Mouse (Mus musculus) liver, embryonic 13.5 days (tissue): ENCODE results near the gene Bglap. TPM values are rescaled to one million over a fixed set of nuclear protein-coding genes. Genes with fewer than 3 reads are reported as not detected.

Experiments used
- ATAC-seq: fragments of 200-750 bp; cut with Nextera tagmentation; 2 replicates; pipeline ENCODE4 v1.8.0; 2017; ENCODE audit warnings: low read depth, mild to moderate bottlenecking, moderate number of reproducible peaks, moderate library complexity
- DNase-seq: peaks from one replicate; pipeline ENCODE4 v3.0.0; 2022
- H3K27ac ChIP-seq: fragments of 300-500 bp; sonication (generic); 2 replicates; pipeline ENCODE4 v1.5.1; 2015; ENCODE audit warnings: moderate library complexity, mild to moderate bottlenecking, inconsistent platforms
- H3K27me3 ChIP-seq: fragments of 300-500 bp; sonication (generic); 2 replicates; pipeline ENCODE4 v1.6.1; 2015; ENCODE audit warnings: mild to moderate bottlenecking, inconsistent platforms
- H3K36me3 ChIP-seq: fragments of 300-500 bp; sonication (generic); 2 replicates; pipeline ENCODE4 v1.6.1; 2015; ENCODE audit warnings: mild to moderate bottlenecking, inconsistent platforms
- H3K4me1 ChIP-seq: fragments of 300-500 bp; sonication (generic); replicated peaks from 2 replicates; pipeline ENCODE4 v1.6.1; 2015; ENCODE audit warnings: inconsistent platforms
- H3K4me2 ChIP-seq: fragments of 300-500 bp; sonication (generic); 2 replicates; pipeline ENCODE4 v1.6.1; 2015; ENCODE audit warnings: inconsistent platforms, mild to moderate bottlenecking, moderate library complexity
- H3K4me3 ChIP-seq: fragments of 300-500 bp; sonication (generic); replicated peaks from 2 replicates; pipeline ENCODE4 v1.5.1; 2015; ENCODE audit warnings: mild to moderate bottlenecking, inconsistent platforms
- H3K9ac ChIP-seq: fragments of 300-500 bp; sonication (generic); 2 replicates; pipeline ENCODE4 v1.6.1; 2015; ENCODE audit warnings: mild to moderate bottlenecking, inconsistent platforms
- H3K9me3 ChIP-seq: fragments of 300-500 bp; sonication (generic); replicated peaks from 2 replicates; pipeline ENCODE4 v1.6.1; 2016; ENCODE audit warnings: inconsistent platforms
- WGBS: fragments of 180-500 bp; shearing (Covaris S2); methylation state at CpG from one replicate; pipeline ENCODE4 v1.1.7; 2015; ENCODE audit not compliant: insufficient replicate concordance; 5-methylcytosine and 5-hydroxymethylcytosine counted together
- polyA plus RNA-seq: library from polyadenylated mRNA; unstranded; fragments of >200 nt; fragmentation: Nextera tagmentation; extraction: Ambion mirVana; gene quantifications from 2 replicates; pipeline ENCODE4 v1.2.1, GENCODE M21; 2015

Bglap gene
- polyA plus RNA-seq, 1 experiment from 2014 or later = not detected

GRCm38 (mm10) chr3:88338316-88338715 lies 45.9 kb downstream of the Bglap start:
- WGBS = 19% methylated on average over 7 of the region's 7 CpGs
- Histone ChIP-seq H3K4me1 (peaks cover 66% of the 10 kb centered on the region), H3K9me3 (no peaks in the 10 kb centered on the region), H3K4me2 (peak overlapping the region; percentile 81), H3K4me3 (peak overlapping the region; percentile 77), H3K9ac (peak overlapping the region; percentile 90), H3K27ac (peak overlapping the region; percentile 97), H3K36me3 (peaks cover 26% of the 10 kb centered on the region), H3K27me3 (no peaks in the 10 kb centered on the region)
- DNase-seq = peak; percentile 68
- peak; percentile 66 for ATAC-seq

GRCm38 (mm10) chr3:88337367-88338020 lies 46.8 kb downstream of the Bglap start:
- Histone ChIP-seq H3K4me2 (peak overlapping the region; percentile 81), H3K4me3 (peak overlapping the region; percentile 77), H3K9ac (peak overlapping the region; percentile 90), H3K4me1 (peaks cover 68% of the 10 kb centered on the region), H3K27ac (peak overlapping the region; percentile 97), H3K9me3 (no peaks in the 10 kb centered on the region), H3K27me3 (no peaks in the 10 kb centered on the region), H3K36me3 (peaks cover 18% of the 10 kb centered on the region)
- ATAC-seq = peak; percentile 61
- 21% methylated on average over 11 of the region's 11 CpGs for WGBS
- DNase-seq = peak; percentile 63

GRCm38 (mm10) chr3:88336058-88337013 lies 47.9 kb downstream of the Bglap start, which contains the start of the genes Tmem79 and Smg5:
Tmem79 (minus strand) TSS chr3:88336148.
Smg5 (plus strand) TSS chr3:88336260.
- no peaks in the 10 kb centered on the region for H3K9me3 ChIP-seq
- no peaks in the 10 kb centered on the region for H3K27me3 ChIP-seq
- peak within 1 kb of the TSS; percentile 97 for H3K27ac ChIP-seq
- H3K4me1 ChIP-seq = peaks cover 63% of the 10 kb centered on the region
- ATAC-seq (peak; percentile 84), DNase-seq (peak; percentile 96)
- WGBS = 2% methylated on average over 52 of the region's 66 CpGs
- H3K4me2 ChIP-seq = peak within 1 kb of the TSS; percentile 81
- peaks cover 6% of the 10 kb centered on the region for H3K36me3 ChIP-seq
- H3K9ac ChIP-seq = peak within 1 kb of the TSS; percentile 90
- H3K4me3 ChIP-seq = peak within 1 kb of the TSS; percentile 77

- peak overlapping the region; percentile 90 for H3K9ac ChIP-seq
- peak overlapping the region; percentile 77 for H3K4me3 ChIP-seq
- under 1% methylated on average over 27 of the region's 27 CpGs for WGBS
- H3K27me3 ChIP-seq = no peaks in the 10 kb centered on the region
- H3K4me1 ChIP-seq = peaks cover 55% of the 10 kb centered on the region
- no peak for DNase-seq
- ATAC-seq = peak; percentile 30
- no peaks in the 10 kb centered on the region for H3K9me3 ChIP-seq
- peak overlapping the region; percentile 97 for H3K27ac ChIP-seq
- H3K36me3 ChIP-seq = peaks cover 1% of the 10 kb centered on the region
- H3K4me2 ChIP-seq = peak overlapping the region; percentile 81
These were observed 48.7 kb downstream of the Bglap start for GRCm38 (mm10) chr3:88335436-88336053.

GRCm38 (mm10) chr3:88334902-88335435 lies 49.3 kb downstream of the Bglap start:
- Histone ChIP-seq H3K9ac (peak overlapping the region; percentile 90), H3K9me3 (no peaks in the 10 kb centered on the region), H3K27me3 (no peaks in the 10 kb centered on the region), H3K27ac (peak overlapping the region; percentile 97), H3K4me1 (peaks cover 52% of the 10 kb centered on the region), H3K36me3 (no peaks in the 10 kb centered on the region), H3K4me2 (peak overlapping the region; percentile 81), H3K4me3 (peak overlapping the region; percentile 77)
- ATAC-seq = no peak
- WGBS = 17% methylated on average over 3 of the region's 3 CpGs
- no peak for DNase-seq

- peak overlapping the region; percentile 77 for H3K4me3 ChIP-seq
- DNase-seq (peak; percentile 46), ATAC-seq (0 out of 2 replicates have a peak, but pooled peaks have one; percentile 16)
- no peaks in the 10 kb centered on the region for H3K27me3 ChIP-seq
- H3K4me1 ChIP-seq = peaks cover 45% of the 10 kb centered on the region
- 49% methylated on average over 12 of the region's 12 CpGs for WGBS
- peak overlapping the region; percentile 90 for H3K9ac ChIP-seq
- H3K36me3 ChIP-seq = peaks cover 6% of the 10 kb centered on the region
- H3K9me3 ChIP-seq = no peaks in the 10 kb centered on the region
- H3K4me2 ChIP-seq = peak overlapping the region; percentile 81
- peak overlapping the region; percentile 97 for H3K27ac ChIP-seq
These were observed 50.1 kb downstream of the Bglap start for GRCm38 (mm10) chr3:88334029-88334658.

Other genes starting within 250 kb of the Bglap start
- 5.5 and 7.5 TPM in 2 replicates for gene Mef2d, start 242.1 kb downstream of the Bglap start, polyA plus RNA-seq
- gene Rhbg, start 129.8 kb downstream of the Bglap start, polyA plus RNA-seq = 14.7 and 15.4 TPM in 2 replicates
- 1.3 TPM in 1 of 2 replicates, not detected in the other for gene Gm38392, start 97.3 kb downstream of the Bglap start, polyA plus RNA-seq
- 6.3 and 6.9 TPM in 2 replicates for gene Tsacc, start 87.5 kb downstream of the Bglap start, polyA plus RNA-seq
- gene Cct3, start 87.3 kb downstream of the Bglap start, polyA plus RNA-seq = 376 and 404 TPM in 2 replicates
- gene Glmp, start 59.4 kb downstream of the Bglap start, polyA plus RNA-seq = 89.4 and 92.9 TPM in 2 replicates
- 1.5 TPM in 2 replicates for gene Tmem79, start 48.3 kb downstream of the Bglap start, polyA plus RNA-seq
- gene Smg5, start 48.2 kb downstream of the Bglap start, polyA plus RNA-seq = 31.8 and 33.2 TPM in 2 replicates
- 7.5 and 7.7 TPM in 2 replicates for gene Paqr6, start 19.9 kb downstream of the Bglap start, polyA plus RNA-seq
- 0.17 and 0.29 TPM in 2 replicates for gene Bglap3, start 11.7 kb downstream of the Bglap start, polyA plus RNA-seq
- gene Bglap2, start 5.8 kb downstream of the Bglap start, polyA plus RNA-seq = not detected in 2 replicates
- 97.1 and 105 TPM in 2 replicates for gene Pmf1, start 25.9 kb upstream of the Bglap start, polyA plus RNA-seq
- gene Slc25a44, start 40.7 kb upstream of the Bglap start, polyA plus RNA-seq = 10.4 and 13.2 TPM in 2 replicates
- gene Sema4a, start 76.7 kb upstream of the Bglap start, polyA plus RNA-seq = 13.8 and 15.8 TPM in 2 replicates
- gene Lmna, start 125.5 kb upstream of the Bglap start, polyA plus RNA-seq = 165 and 184 TPM in 2 replicates
- gene Mex3a, start 147.9 kb upstream of the Bglap start, polyA plus RNA-seq = 1.2 and 1.5 TPM in 2 replicates
- 0.15 TPM in 1 of 2 replicates, not detected in the other for gene Rab25, start 163.8 kb upstream of the Bglap start, polyA plus RNA-seq
- 88.4 and 95.9 TPM in 2 replicates for gene Lamtor2, start 168.6 kb upstream of the Bglap start, polyA plus RNA-seq
- 20.7 and 22.8 TPM in 2 replicates for gene Ubqln4, start 169.3 kb upstream of the Bglap start, polyA plus RNA-seq
- 187 and 206 TPM in 2 replicates for gene Ssr2, start 191.4 kb upstream of the Bglap start, polyA plus RNA-seq
- 16.4 and 17.9 TPM in 2 replicates for gene Arhgef2, start 221.5 kb upstream of the Bglap start, polyA plus RNA-seq